Mouse (Mus musculus): ENCODE data around the gene Apeh. TPM values are rescaled to one million over a fixed set of nuclear protein-coding genes. Genes with fewer than 3 reads are reported as not detected.
A peak's percentile ranks its signal among the peaks of the same experiment; 100 is the strongest.
"Not testable (repeated sequence)": the region's sequence is repeated elsewhere in the genome, so short reads cannot be mapped to it uniquely, and the experiment has no call there.

Gene Apeh
- polyA plus RNA-seq (2016; fragmentation: Nextera tagmentation; extraction: Ambion mirVana), result 51.1 and 56.0 TPM in 2 replicates

GRCm38 (mm10) chr9:108094184-108094941, at the start of gene Apeh:
Gene Apeh (minus strand): TSS chr9:108094606.
- Histone ChIP-seq H3K9ac (peak within 1 kb of the TSS; percentile 81), H3K4me2 (peak within 1 kb of the TSS; percentile 97), H3K27me3 (no peaks in the 10 kb centered on the region), H3K27ac (peak within 1 kb of the TSS; percentile 79), H3K36me3 (replicated peaks) (peaks cover 39% of the 10 kb centered on the region), H3K9me3 (no peaks in the 10 kb centered on the region), H3K4me1 (peaks cover 22% of the 10 kb centered on the region), H3K4me3 (replicated peaks) (peak within 1 kb of the TSS; percentile 74)
- 0% methylated on average over 52 of the region's 52 CpGs for WGBS
- ATAC-seq (ENCODE audit: low FRiP score), result peak; percentile 95

- Histone ChIP-seq H3K9me3 (no peaks in the 10 kb centered on the region), H3K4me3 (replicated peaks) (no peak overlapping the region), H3K9ac (no peak overlapping the region), H3K27ac (no peak overlapping the region), H3K4me1 (no peaks in the 10 kb centered on the region), H3K36me3 (replicated peaks) (peaks cover 5% of the 10 kb centered on the region), H3K27me3 (no peaks in the 10 kb centered on the region), H3K4me2 (no peak overlapping the region)
- no peak for ATAC-seq (ENCODE audit: low FRiP score)
- 88% methylated on average over 2 of the region's 2 CpGs for WGBS
Observed at GRCm38 (mm10) chr9:108143470-108143869, 49.1 kb upstream of the Apeh start.

- Histone ChIP-seq H3K9me3 (no peaks in the 10 kb centered on the region), H3K27ac (no peak overlapping the region), H3K36me3 (replicated peaks) (peaks cover 5% of the 10 kb centered on the region), H3K4me1 (no peaks in the 10 kb centered on the region), H3K27me3 (no peaks in the 10 kb centered on the region), H3K4me3 (replicated peaks) (no peak overlapping the region), H3K4me2 (no peak overlapping the region), H3K9ac (no peak overlapping the region)
- no peak for ATAC-seq (ENCODE audit: low FRiP score)
- WGBS, result 90% methylated on average over 10 of the region's 10 CpGs
Observed at GRCm38 (mm10) chr9:108141387-108141786, 47.0 kb upstream of the Apeh start.

- 79% methylated on average over 7 of the region's 7 CpGs for WGBS
- Histone ChIP-seq H3K27me3 (no peaks in the 10 kb centered on the region), H3K4me1 (no peaks in the 10 kb centered on the region), H3K27ac (no peak overlapping the region), H3K36me3 (replicated peaks) (peaks cover 5% of the 10 kb centered on the region), H3K4me2 (no peak overlapping the region), H3K4me3 (replicated peaks) (no peak overlapping the region), H3K9me3 (no peaks in the 10 kb centered on the region), H3K9ac (no peak overlapping the region)
- no peak for ATAC-seq (ENCODE audit: low FRiP score)
Observed at GRCm38 (mm10) chr9:108139963-108140695, 45.7 kb upstream of the Apeh start.

- H3K27ac ChIP-seq, result no peak overlapping the region
- 83% methylated on average over 17 of the region's 17 CpGs for WGBS
- H3K4me1 ChIP-seq, result no peaks in the 10 kb centered on the region
- H3K9me3 ChIP-seq, result no peaks in the 10 kb centered on the region
- no peak overlapping the region for H3K4me2 ChIP-seq
- ATAC-seq (ENCODE audit: low FRiP score), result no peak
- H3K4me3 ChIP-seq (replicated peaks), result no peak overlapping the region
- peaks cover 5% of the 10 kb centered on the region for H3K36me3 ChIP-seq (replicated peaks)
- H3K27me3 ChIP-seq, result no peaks in the 10 kb centered on the region
- no peak overlapping the region for H3K9ac ChIP-seq
Observed at GRCm38 (mm10) chr9:108139169-108139962, 45.0 kb upstream of the Apeh start.

- ATAC-seq (ENCODE audit: low FRiP score), result no peak
- Histone ChIP-seq H3K4me2 (no peak overlapping the region), H3K36me3 (replicated peaks) (peaks cover 5% of the 10 kb centered on the region), H3K9ac (no peak overlapping the region), H3K9me3 (no peaks in the 10 kb centered on the region), H3K4me3 (replicated peaks) (no peak overlapping the region), H3K27me3 (no peaks in the 10 kb centered on the region), H3K27ac (no peak overlapping the region), H3K4me1 (no peaks in the 10 kb centered on the region)
- 83% methylated on average over 6 of the region's 6 CpGs for WGBS
Observed at GRCm38 (mm10) chr9:108138118-108138517, 43.7 kb upstream of the Apeh start.

- Histone ChIP-seq H3K9me3 (no peaks in the 10 kb centered on the region), H3K36me3 (replicated peaks) (peaks cover 5% of the 10 kb centered on the region), H3K4me2 (no peak overlapping the region), H3K27ac (no peak overlapping the region), H3K4me3 (replicated peaks) (no peak overlapping the region), H3K9ac (no peak overlapping the region), H3K27me3 (no peaks in the 10 kb centered on the region), H3K4me1 (no peaks in the 10 kb centered on the region)
- ATAC-seq (ENCODE audit: low FRiP score), result no peak
- WGBS, result 74% methylated on average over 17 of the region's 17 CpGs
Observed at GRCm38 (mm10) chr9:108137523-108137922, 43.1 kb upstream of the Apeh start.

GRCm38 (mm10) chr9:108136930-108137462, 42.6 kb upstream of the Apeh start:
- 93% methylated on average over 6 of the region's 6 CpGs for WGBS
- Histone ChIP-seq H3K4me1 (no peaks in the 10 kb centered on the region), H3K36me3 (replicated peaks) (peaks cover 5% of the 10 kb centered on the region), H3K27ac (no peak overlapping the region), H3K9me3 (no peaks in the 10 kb centered on the region), H3K4me2 (no peak overlapping the region), H3K9ac (no peak overlapping the region), H3K27me3 (no peaks in the 10 kb centered on the region), H3K4me3 (replicated peaks) (no peak overlapping the region)
- no peak for ATAC-seq (ENCODE audit: low FRiP score)

GRCm38 (mm10) chr9:108136225-108136624, 41.8 kb upstream of the Apeh start:
- no peak overlapping the region for H3K4me2 ChIP-seq
- no peaks in the 10 kb centered on the region for H3K27me3 ChIP-seq
- WGBS, result 26% methylated on average over 1 of the region's 1 CpGs
- peaks cover 5% of the 10 kb centered on the region for H3K36me3 ChIP-seq (replicated peaks)
- H3K9me3 ChIP-seq, result no peaks in the 10 kb centered on the region
- H3K4me1 ChIP-seq, result no peaks in the 10 kb centered on the region
- H3K4me3 ChIP-seq (replicated peaks), result no peak overlapping the region
- no peak overlapping the region for H3K27ac ChIP-seq
- no peak for ATAC-seq (ENCODE audit: low FRiP score)
- no peak overlapping the region for H3K9ac ChIP-seq

- ATAC-seq (ENCODE audit: low FRiP score); H3K4me2 ChIP-seq; H3K27me3 ChIP-seq; H3K9me3 ChIP-seq; H3K4me3 ChIP-seq (replicated peaks); H3K27ac ChIP-seq; H3K36me3 ChIP-seq (replicated peaks); H3K9ac ChIP-seq; H3K4me1 ChIP-seq: not testable (repeated sequence)
- WGBS, result 96% methylated on average over 3 of the region's 3 CpGs
Observed at GRCm38 (mm10) chr9:108135679-108136078, 41.3 kb upstream of the Apeh start.

GRCm38 (mm10) chr9:108133478-108133877, 39.1 kb upstream of the Apeh start:
- no peaks in the 10 kb centered on the region; the same call in 1 of the 2 replicates for H3K36me3 ChIP-seq (replicated peaks)
- WGBS, result 70% methylated on average over 1 of the region's 1 CpGs
- H3K4me2 ChIP-seq, result no peak overlapping the region
- no peak overlapping the region for H3K27ac ChIP-seq
- no peak for ATAC-seq (ENCODE audit: low FRiP score)
- H3K4me1 ChIP-seq, result no peaks in the 10 kb centered on the region
- no peak overlapping the region for H3K9ac ChIP-seq
- H3K27me3 ChIP-seq, result 0 out of 2 replicates have a peak, but pooled peaks cover 3% of the 10 kb centered on the region
- H3K4me3 ChIP-seq (replicated peaks), result no peak overlapping the region
- no peaks in the 10 kb centered on the region for H3K9me3 ChIP-seq

- ATAC-seq (ENCODE audit: low FRiP score), result no peak
- H3K27me3 ChIP-seq, result 0 out of 2 replicates have a peak, but pooled peaks cover 3% of the 10 kb centered on the region
- H3K4me2 ChIP-seq, result no peak overlapping the region
- H3K36me3 ChIP-seq (replicated peaks), result no peaks in the 10 kb centered on the region; the same call in 1 of the 2 replicates
- WGBS, result 93% methylated on average over 3 of the region's 3 CpGs
- H3K9me3 ChIP-seq, result no peaks in the 10 kb centered on the region
- no peaks in the 10 kb centered on the region for H3K4me1 ChIP-seq
- no peak overlapping the region for H3K27ac ChIP-seq
- H3K9ac ChIP-seq, result no peak overlapping the region
- H3K4me3 ChIP-seq (replicated peaks), result no peak overlapping the region
Observed at GRCm38 (mm10) chr9:108132373-108132772, 38.0 kb upstream of the Apeh start.
